Mouse (Mus musculus): Measurements from ENCODE around the gene Llph. TPM values are rescaled to one million over a fixed set of nuclear protein-coding genes. Genes with fewer than 3 reads are reported as not detected.

The Llph gene
- polyA plus RNA-seq, 1 experiment from 2014 or later, result 19.2 TPM

GRCm38 (mm10) chr10:120281700-120282099 is 54.8 kb downstream of the Llph start:
- no peaks in the 10 kb centered on the region for H3K36me3 ChIP-seq (ENCODE audit: control insufficient read depth, insufficient read depth)
- no peak overlapping the region for H3K27ac ChIP-seq (ENCODE audit: low read length)
- no peak overlapping the region for H3K4me2 ChIP-seq (ENCODE audit: low read depth, low read length)
- H3K9me3 ChIP-seq (replicated peaks; ENCODE audit: control insufficient read depth, low read length), result no peaks in the 10 kb centered on the region
- H3K4me1 ChIP-seq (ENCODE audit: control insufficient read depth, low read depth, low read length), result no peaks in the 10 kb centered on the region
- no peaks in the 10 kb centered on the region for H3K27me3 ChIP-seq (ENCODE audit: control insufficient read depth, insufficient read depth, low read depth, low read length)
- WGBS (ENCODE audit: insufficient replicate concordance), result 50% methylated on average over 5 of the region's 5 CpGs
- H3K4me3 ChIP-seq (ENCODE audit: low read depth, low read length), result no peak overlapping the region
- no peak for ATAC-seq (ENCODE audit: low read depth)
- no peak overlapping the region for H3K9ac ChIP-seq (ENCODE audit: low read depth, low read length)

Other genes with a start within 250 kb of the Llph start
- gene Helb, start 114.1 kb upstream of the Llph start, polyA plus RNA-seq (2015; fragmentation: Nextera tagmentation; extraction: Ambion mirVana), result 7.4 and 7.7 TPM in 2 replicates
- 75.4 and 81.2 TPM in 2 replicates for gene Tmbim4, start 25.5 kb upstream of the Llph start, polyA plus RNA-seq (2015; fragmentation: Nextera tagmentation; extraction: Ambion mirVana)
- gene Irak3, start 24.9 kb upstream of the Llph start, polyA plus RNA-seq (2015; fragmentation: Nextera tagmentation; extraction: Ambion mirVana), result 1.6 and 1.8 TPM in 2 replicates
- gene Hmga2, start 249.4 kb downstream of the Llph start, polyA plus RNA-seq (2015; fragmentation: Nextera tagmentation; extraction: Ambion mirVana), result 1.1 and 1.3 TPM in 2 replicates

Data from liver, embryonic 16.5 days (tissue).